Mouse (Mus musculus) forebrain, embryonic 12.5 days (tissue): ENCODE results near the gene Slc39a11. TPM values are rescaled to one million over a fixed set of nuclear protein-coding genes. Genes with fewer than 3 reads are reported as not detected.

Experiments used
- ATAC-seq: fragments of 200-750 bp; cut with Nextera tagmentation; 2 replicates; pipeline ENCODE4 v1.8.0; 2017; ENCODE audit warnings: moderate TSS enrichment; ENCODE audit not compliant: low FRiP score
- H3K27ac ChIP-seq: fragments of 300-500 bp; sonication (generic); 2 replicates; pipeline ENCODE4 v1.5.1; 2016; ENCODE audit warnings: mild to moderate bottlenecking
- H3K27me3 ChIP-seq: fragments of 300-500 bp; sonication (generic); 2 replicates; pipeline ENCODE4 v1.6.1; 2016; ENCODE audit warnings: mild to moderate bottlenecking
- H3K36me3 ChIP-seq: fragments of 300-500 bp; sonication (generic); replicated peaks from 2 replicates; pipeline ENCODE4 v1.6.1; 2016; ENCODE audit warnings: mild to moderate bottlenecking
- H3K4me1 ChIP-seq: fragments of 300-500 bp; sonication (generic); 2 replicates; pipeline ENCODE4 v1.6.1; 2016
- H3K4me2 ChIP-seq: fragments of 300-500 bp; sonication (generic); 2 replicates; pipeline ENCODE4 v1.6.1; 2016; ENCODE audit warnings: mild to moderate bottlenecking, moderate library complexity
- H3K4me3 ChIP-seq: fragments of 300-500 bp; sonication (generic); replicated peaks from 2 replicates; pipeline ENCODE4 v1.5.1; 2016; ENCODE audit warnings: mild to moderate bottlenecking
- H3K9ac ChIP-seq: fragments of 300-500 bp; sonication (generic); 2 replicates; pipeline ENCODE4 v1.6.1; 2016; ENCODE audit warnings: mild to moderate bottlenecking
- H3K9me3 ChIP-seq: fragments of 300-500 bp; sonication (generic); 2 replicates; pipeline ENCODE4 v1.6.1; 2016
- WGBS: fragments of 180-500 bp; shearing (Covaris S2); methylation state at CpG from one replicate; pipeline ENCODE4 v1.1.7; 2016; 5-methylcytosine and 5-hydroxymethylcytosine counted together
- polyA plus RNA-seq: library from polyadenylated mRNA; unstranded; fragments of >200 nt; fragmentation: Nextera tagmentation; extraction: Ambion mirVana; gene quantifications from 2 replicates; pipeline ENCODE4 v1.2.1, GENCODE M21; 2016

The Slc39a11 gene
- polyA plus RNA-seq, 1 experiment from 2014 or later: 25.1 TPM

GRCm38 (mm10) chr11:113609581-113609980, 40.3 kb downstream of the Slc39a11 start:
- peaks cover 6% of the 10 kb centered on the region; the same call in 1 of the 2 replicates for H3K27me3 ChIP-seq
- no peak overlapping the region for H3K4me3 ChIP-seq
- no peak for ATAC-seq
- H3K9ac ChIP-seq: no peak overlapping the region
- 89% methylated on average over 5 of the region's 5 CpGs for WGBS
- no peaks in the 10 kb centered on the region for H3K9me3 ChIP-seq
- H3K36me3 ChIP-seq: no peaks in the 10 kb centered on the region
- H3K4me2 ChIP-seq: no peak overlapping the region
- H3K27ac ChIP-seq: no peak overlapping the region
- peaks cover 10% of the 10 kb centered on the region for H3K4me1 ChIP-seq

DNA sequence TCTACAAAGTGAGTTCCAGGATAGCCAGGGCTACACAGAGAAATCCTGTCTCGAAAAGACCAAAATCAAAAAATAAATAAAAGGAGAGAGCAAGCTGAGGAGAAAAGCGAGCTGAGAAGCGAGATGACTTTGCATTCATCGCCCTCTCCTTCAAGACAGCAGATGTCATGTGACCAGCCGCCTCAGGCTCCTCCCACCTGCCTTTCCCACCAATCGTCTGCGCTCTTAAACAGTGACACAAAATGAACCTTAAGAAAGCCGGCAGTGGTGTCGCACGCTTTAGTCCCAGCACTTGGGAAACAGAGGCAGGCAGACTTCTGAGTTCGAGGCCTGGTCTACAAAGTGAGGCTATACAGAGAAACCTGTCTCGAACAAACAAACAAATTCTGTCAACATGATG, 42.3 kb downstream of the Slc39a11 start:
- Histone ChIP-seq H3K4me1 (peaks cover 18% of the 10 kb centered on the region), H3K9ac (no peak overlapping the region), H3K4me2 (no peak overlapping the region), H3K27ac (no peak overlapping the region), H3K36me3 (no peaks in the 10 kb centered on the region), H3K9me3 (no peaks in the 10 kb centered on the region), H3K4me3 (no peak overlapping the region), H3K27me3 (no peaks in the 10 kb centered on the region)
- WGBS: 96% methylated on average over 12 of the region's 12 CpGs
- no peak for ATAC-seq

DNA sequence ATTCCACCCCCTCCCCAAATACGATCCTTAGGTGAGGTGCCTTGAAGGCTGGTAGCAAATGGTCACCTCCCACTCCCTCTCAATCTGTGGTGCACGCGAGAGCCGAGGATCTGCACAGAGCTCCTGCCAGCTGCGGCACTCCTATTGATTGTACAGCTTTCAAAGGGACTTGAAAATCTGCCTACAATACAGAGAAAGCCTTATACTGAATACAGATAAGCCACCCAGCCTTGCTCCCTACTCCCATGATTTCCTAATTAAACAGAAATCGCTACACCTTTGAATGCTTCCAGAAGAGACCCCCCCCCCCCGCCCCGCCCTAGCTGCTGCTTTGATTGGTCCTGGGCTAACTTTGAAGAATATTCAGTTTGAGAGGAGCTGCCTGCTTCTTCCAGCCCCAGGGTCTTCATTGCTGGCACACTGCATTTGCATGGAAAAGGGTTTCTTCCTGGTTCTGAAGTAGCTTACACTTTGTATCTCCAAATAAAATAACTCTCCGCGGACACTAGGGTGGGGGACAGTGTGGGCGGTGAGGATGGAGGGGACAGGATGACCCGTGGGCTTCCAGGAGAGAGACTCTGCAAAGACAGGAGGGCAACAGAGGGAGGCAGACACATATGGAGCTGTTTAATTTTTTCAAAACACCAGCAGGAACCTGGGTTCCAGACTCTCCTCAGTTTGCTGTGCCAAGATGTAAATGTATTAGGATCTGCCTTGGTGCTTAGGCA, 48.1 kb downstream of the Slc39a11 start:
- Histone ChIP-seq H3K4me3 (no peak overlapping the region), H3K36me3 (no peaks in the 10 kb centered on the region), H3K27ac (peak overlapping the region; percentile 82), H3K4me1 (peaks cover 28% of the 10 kb centered on the region), H3K27me3 (no peaks in the 10 kb centered on the region), H3K9me3 (no peaks in the 10 kb centered on the region), H3K9ac (no peak overlapping the region), H3K4me2 (peak overlapping the region; percentile 30)
- ATAC-seq: peak; percentile 81
- WGBS: 27% methylated on average over 12 of the region's 12 CpGs

GRCm38 (mm10) chr11:113600526-113601245, 49.2 kb downstream of the Slc39a11 start:
- peak overlapping the region; percentile 82 for H3K27ac ChIP-seq
- no peak overlapping the region for H3K9ac ChIP-seq
- peak; percentile 20; the same call in 1 of the 2 replicates for ATAC-seq
- H3K36me3 ChIP-seq: no peaks in the 10 kb centered on the region
- no peaks in the 10 kb centered on the region for H3K9me3 ChIP-seq
- 82% methylated on average over 18 of the region's 18 CpGs for WGBS
- H3K4me2 ChIP-seq: no peak overlapping the region
- H3K27me3 ChIP-seq: no peaks in the 10 kb centered on the region
- H3K4me1 ChIP-seq: peaks cover 28% of the 10 kb centered on the region
- no peak overlapping the region for H3K4me3 ChIP-seq

DNA sequence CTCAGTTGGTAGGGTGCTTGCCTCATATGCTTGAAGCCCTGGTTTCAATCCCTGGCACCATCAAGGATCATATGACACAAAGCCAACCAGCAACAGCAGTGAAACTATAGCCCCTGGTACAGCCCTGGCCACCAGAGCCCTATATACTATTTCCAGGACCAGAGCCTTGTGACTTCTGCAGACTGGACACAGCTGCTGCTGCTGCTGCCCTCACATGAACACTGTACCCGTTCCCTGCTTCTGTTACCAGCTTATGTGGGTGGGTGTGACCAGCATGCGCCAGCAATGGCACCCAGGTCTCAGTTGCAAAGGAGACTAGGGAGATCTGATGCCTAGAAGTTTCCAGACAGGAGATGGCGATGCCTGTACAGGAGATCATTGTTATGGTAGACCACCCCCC, 52.2 kb downstream of the Slc39a11 start:
- ATAC-seq: no peak
- no peaks in the 10 kb centered on the region for H3K27me3 ChIP-seq
- H3K4me3 ChIP-seq: no peak overlapping the region
- H3K27ac ChIP-seq: no peak overlapping the region
- H3K4me2 ChIP-seq: no peak overlapping the region
- no peaks in the 10 kb centered on the region for H3K9me3 ChIP-seq
- no peak overlapping the region for H3K9ac ChIP-seq
- H3K36me3 ChIP-seq: no peaks in the 10 kb centered on the region
- 88% methylated on average over 3 of the region's 3 CpGs for WGBS
- peaks cover 20% of the 10 kb centered on the region for H3K4me1 ChIP-seq

DNA sequence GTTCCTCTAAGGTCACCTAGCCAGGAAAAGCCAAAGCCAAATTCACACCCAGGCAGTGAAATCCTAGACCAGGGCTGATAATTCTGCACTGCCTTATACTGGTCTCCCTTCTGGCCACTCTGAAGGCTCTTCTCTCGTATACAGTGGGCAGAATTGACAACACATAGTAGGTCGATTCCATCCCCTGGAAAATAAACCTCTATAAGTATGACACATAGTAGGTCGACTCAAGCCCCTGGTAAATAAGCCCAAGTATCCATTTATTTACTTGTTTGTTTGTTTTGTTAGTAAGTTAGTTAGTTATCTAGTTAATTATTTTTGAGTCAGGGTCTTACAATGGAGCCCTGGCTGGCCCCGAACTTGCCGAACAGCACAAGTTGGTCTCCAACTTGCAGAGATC, 54.7 kb downstream of the Slc39a11 start:
- H3K27ac ChIP-seq: no peak overlapping the region
- H3K4me1 ChIP-seq: no peaks in the 10 kb centered on the region
- no peaks in the 10 kb centered on the region for H3K9me3 ChIP-seq
- H3K4me3 ChIP-seq: no peak overlapping the region
- no peak overlapping the region for H3K9ac ChIP-seq
- WGBS: 88% methylated on average over 5 of the region's 5 CpGs
- no peaks in the 10 kb centered on the region for H3K36me3 ChIP-seq
- H3K27me3 ChIP-seq: no peaks in the 10 kb centered on the region
- ATAC-seq: no peak
- H3K4me2 ChIP-seq: no peak overlapping the region

DNA sequence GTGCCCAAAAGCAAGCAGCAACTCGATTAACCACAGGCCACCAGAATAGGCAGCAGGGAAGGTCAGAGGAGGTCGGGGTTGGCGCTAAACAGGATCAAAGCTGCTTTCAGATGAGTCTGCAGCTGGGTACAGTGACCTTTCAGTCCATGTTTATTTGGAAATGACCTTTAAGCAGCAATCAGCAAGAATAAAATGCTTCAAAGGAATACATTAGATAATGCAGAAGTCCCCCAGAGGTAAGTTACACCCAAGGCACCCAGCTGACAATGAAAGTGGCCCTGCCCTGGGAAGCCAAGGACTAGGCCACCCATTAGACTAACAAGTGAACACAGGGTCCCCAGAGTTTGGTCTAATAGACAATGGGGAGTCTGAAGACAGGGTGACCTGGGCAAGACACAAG, 60.9 kb downstream of the Slc39a11 start:
- Histone ChIP-seq H3K27ac (no peak overlapping the region), H3K9me3 (no peaks in the 10 kb centered on the region), H3K27me3 (no peaks in the 10 kb centered on the region), H3K9ac (no peak overlapping the region), H3K36me3 (no peaks in the 10 kb centered on the region), H3K4me1 (peaks cover 10% of the 10 kb centered on the region), H3K4me3 (no peak overlapping the region), H3K4me2 (no peak overlapping the region)
- ATAC-seq: no peak
- WGBS: 75% methylated on average over 3 of the region's 3 CpGs

GRCm38 (mm10) chr11:113586423-113586822, 63.5 kb downstream of the Slc39a11 start:
- H3K27me3 ChIP-seq: no peaks in the 10 kb centered on the region
- H3K27ac ChIP-seq: no peak overlapping the region
- H3K4me1 ChIP-seq: peaks cover 18% of the 10 kb centered on the region
- H3K9ac ChIP-seq: no peak overlapping the region
- no peaks in the 10 kb centered on the region for H3K9me3 ChIP-seq
- no peak overlapping the region for H3K4me3 ChIP-seq
- H3K36me3 ChIP-seq: no peaks in the 10 kb centered on the region
- H3K4me2 ChIP-seq: no peak overlapping the region
- ATAC-seq: no peak
- 34% methylated on average over 6 of the region's 6 CpGs for WGBS

DNA sequence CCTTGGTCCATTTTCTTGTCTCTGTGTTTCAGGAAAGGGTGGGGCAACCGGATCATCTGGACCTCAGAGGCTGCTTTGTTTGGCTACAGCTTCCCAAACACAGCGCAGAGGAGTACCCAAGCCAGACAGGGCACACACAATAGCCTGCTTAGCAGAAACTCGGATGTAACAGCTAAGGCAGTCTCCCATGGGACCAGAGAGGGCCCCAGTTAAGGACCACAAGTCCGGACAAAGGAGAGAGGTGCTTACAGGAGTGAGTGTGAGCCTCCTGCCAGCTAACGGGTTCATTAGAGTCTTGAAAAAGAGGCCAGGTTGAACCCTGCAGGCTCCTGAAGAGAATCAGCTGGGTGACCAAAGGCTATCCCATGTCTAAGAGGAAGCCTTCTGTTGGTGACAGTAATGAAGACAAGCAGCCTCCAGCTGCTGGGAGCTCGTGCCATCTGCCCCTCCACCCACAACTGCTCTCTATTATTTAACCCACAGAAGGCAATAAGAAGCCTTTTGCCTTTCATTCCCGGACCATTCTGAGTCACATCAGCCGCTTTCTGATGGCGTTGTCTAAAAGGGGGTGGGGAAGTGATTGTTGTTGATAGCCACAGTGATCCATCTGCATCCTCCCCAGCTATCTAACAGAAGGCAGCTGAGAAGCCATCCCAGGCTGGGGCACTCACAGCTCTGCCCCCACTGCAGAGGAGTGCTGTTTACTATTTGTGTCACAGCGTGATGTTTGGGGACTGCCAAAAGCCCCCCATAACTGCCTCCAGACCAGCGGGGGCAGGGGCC, 65.8 kb downstream of the Slc39a11 start:
- H3K27me3 ChIP-seq: no peaks in the 10 kb centered on the region
- H3K4me2 ChIP-seq: no peak overlapping the region
- H3K9me3 ChIP-seq: no peaks in the 10 kb centered on the region
- peaks cover 18% of the 10 kb centered on the region for H3K4me1 ChIP-seq
- peak overlapping the region; percentile 78 for H3K27ac ChIP-seq
- 45% methylated on average over 11 of the region's 11 CpGs for WGBS
- no peaks in the 10 kb centered on the region for H3K36me3 ChIP-seq
- no peak overlapping the region for H3K9ac ChIP-seq
- peak; percentile 76 for ATAC-seq
- no peak overlapping the region for H3K4me3 ChIP-seq

GRCm38 (mm10) chr11:113577221-113577620, 72.7 kb downstream of the Slc39a11 start:
- no peak for ATAC-seq
- Histone ChIP-seq H3K36me3 (no peaks in the 10 kb centered on the region), H3K4me2 (no peak overlapping the region), H3K9me3 (no peaks in the 10 kb centered on the region), H3K27ac (no peak overlapping the region), H3K9ac (no peak overlapping the region), H3K27me3 (no peaks in the 10 kb centered on the region), H3K4me1 (peaks cover 12% of the 10 kb centered on the region), H3K4me3 (no peak overlapping the region)
- WGBS: 87% methylated on average over 4 of the region's 4 CpGs

DNA sequence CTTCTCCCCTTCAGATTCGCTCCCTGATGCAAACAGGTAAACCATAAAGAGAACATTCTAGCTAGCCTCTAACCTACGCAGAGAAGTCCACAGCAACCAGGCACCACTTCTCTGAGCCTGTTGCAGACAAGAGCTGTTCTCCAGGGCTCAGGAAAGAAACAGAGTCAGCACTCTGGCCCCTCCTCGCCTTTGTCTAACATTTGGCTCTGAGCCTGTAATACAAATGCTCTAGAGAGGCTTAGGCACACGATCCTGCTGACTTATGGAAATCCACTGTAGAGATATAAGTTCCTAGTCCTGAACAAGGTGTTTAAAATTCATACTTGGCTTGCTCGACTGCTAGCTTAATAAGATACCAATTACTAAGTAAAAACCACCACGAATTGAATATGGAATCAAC, 77.2 kb downstream of the Slc39a11 start:
- Histone ChIP-seq H3K9me3 (no peaks in the 10 kb centered on the region), H3K4me2 (no peak overlapping the region), H3K27me3 (no peaks in the 10 kb centered on the region), H3K4me1 (peaks cover 19% of the 10 kb centered on the region), H3K9ac (no peak overlapping the region), H3K27ac (no peak overlapping the region), H3K36me3 (no peaks in the 10 kb centered on the region), H3K4me3 (no peak overlapping the region)
- ATAC-seq: no peak
- 60% methylated on average over 6 of the region's 6 CpGs for WGBS

GRCm38 (mm10) chr11:113571616-113572015, 78.3 kb downstream of the Slc39a11 start:
- Histone ChIP-seq H3K9ac (no peak overlapping the region), H3K9me3 (no peaks in the 10 kb centered on the region), H3K4me3 (no peak overlapping the region), H3K27ac (no peak overlapping the region), H3K36me3 (no peaks in the 10 kb centered on the region), H3K27me3 (no peaks in the 10 kb centered on the region), H3K4me1 (peaks cover 19% of the 10 kb centered on the region), H3K4me2 (no peak overlapping the region)
- no peak for ATAC-seq
